Comparison of ENCODE assay signal across 26 mouse cellular contexts in the genomic region with DNA sequence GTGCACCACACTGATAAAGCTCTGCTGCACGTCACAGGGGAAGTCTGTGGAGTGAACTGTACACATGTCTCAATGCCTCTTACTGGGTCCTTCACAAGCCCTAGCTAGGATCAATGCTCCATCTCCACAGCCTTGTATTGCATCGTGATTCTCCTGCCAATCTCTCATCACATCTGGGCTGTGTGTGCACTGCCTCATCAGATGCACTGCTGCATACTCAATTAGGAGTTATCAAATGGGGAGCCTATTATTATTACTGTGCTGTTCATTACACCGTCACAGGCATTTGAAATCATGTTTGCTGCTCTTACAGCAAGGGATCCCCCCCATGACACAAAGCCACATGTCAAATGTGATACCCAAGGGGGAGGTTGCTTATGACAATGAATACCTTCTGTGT. TPM values are rescaled to one million over a fixed set of nuclear protein-coding genes. Genes with fewer than 3 reads are reported as not detected.
DNase-seq lines count a peak whose midpoint lies in the region; ATAC-seq and TF ChIP-seq lines count a peak whose summit lies in the region.
"Had no signal": no experiment of that assay in that cellular context is flagged by ENCODE, and none has a peak within 500 bp of the region (broad histone marks: within the 10 kb centered on the region; RNA-seq: fewer than 3 reads in every experiment).

No protein-coding gene starts in this region.

- DNase-seq in forebrain, postnatal 0 days = no peak
- no peak for DNase-seq in midbrain, embryonic 10.5 days (ENCODE audit: low spot score)
- DNase-seq in limb, embryonic 14.5 days (ENCODE audit: low spot score) = no peak
- no peak for DNase-seq in lung, postnatal 4 days
- DNase-seq: adrenal gland, adult 8-10 months; B cell, adult 2 months; cerebellum, adult 18-20 months; cerebellum, postnatal 14 days; gastrocnemius, adult 2 months; kidney, adult 11 months; left cerebral cortex, postnatal 4 days; liver, embryonic 13.5 days; lung, adult 2 months; lung, postnatal 14 days; right cerebral cortex, postnatal 14 days; thymus, adult 2 months had no signal

- no peaks in the 10 kb centered on the region for H3K9me3 ChIP-seq in forebrain, postnatal 0 days (ENCODE audit: low read length)
- no peaks in the 10 kb centered on the region for H3K9me3 ChIP-seq in forebrain, embryonic 15.5 days
- H3K9me3 ChIP-seq in midbrain, embryonic 13.5 days = no peaks in the 10 kb centered on the region
- no peaks in the 10 kb centered on the region for H3K9me3 ChIP-seq in midbrain, embryonic 10.5 days (replicated peaks)
- no peaks in the 10 kb centered on the region for H3K9me3 ChIP-seq in embryonic facial prominence, embryonic 13.5 days
- no peaks in the 10 kb centered on the region for H3K9me3 ChIP-seq in limb, embryonic 14.5 days (ENCODE audit: control insufficient read depth, low read length)
- H3K9me3 ChIP-seq: liver, embryonic 13.5 days; megakaryocyte, embryonic 14.5 days; midbrain, embryonic 15.5 days had no signal

- no peak overlapping the region for H3K27ac ChIP-seq in forebrain, postnatal 0 days (ENCODE audit: low read depth, low read length)
- no peak overlapping the region for H3K27ac ChIP-seq in forebrain, embryonic 15.5 days (replicated peaks)
- peak overlapping the region; percentile 51 for H3K27ac ChIP-seq in midbrain, embryonic 13.5 days
- H3K27ac ChIP-seq in midbrain, embryonic 10.5 days (replicated peaks) = no peak overlapping the region
- H3K27ac ChIP-seq in embryonic facial prominence, embryonic 13.5 days = peak overlapping the region; percentile 70
- peak overlapping the region; percentile 38; the same call in 1 of the 2 replicates for H3K27ac ChIP-seq in limb, embryonic 14.5 days (replicated peaks; ENCODE audit: low read depth, low read length)
- H3K27ac ChIP-seq: gastrocnemius, adult 2 months; kidney, postnatal 0 days; liver, embryonic 13.5 days; stomach, postnatal 0 days had no signal

- peaks cover 4% of the 10 kb centered on the region; the same call in 1 of the 2 replicates for H3K4me1 ChIP-seq in forebrain, postnatal 0 days (ENCODE audit: insufficient read depth)
- H3K4me1 ChIP-seq in forebrain, embryonic 15.5 days = peaks cover 10% of the 10 kb centered on the region; the same call in 1 of the 2 replicates
- H3K4me1 ChIP-seq in midbrain, embryonic 13.5 days (replicated peaks) = peaks cover 27% of the 10 kb centered on the region; the same call in 1 of the 2 replicates
- H3K4me1 ChIP-seq in midbrain, embryonic 10.5 days = no peaks in the 10 kb centered on the region
- H3K4me1 ChIP-seq in embryonic facial prominence, embryonic 13.5 days = peaks cover 27% of the 10 kb centered on the region
- H3K4me1 ChIP-seq in limb, embryonic 14.5 days (ENCODE audit: control insufficient read depth, insufficient read depth, low read length) = peaks cover 18% of the 10 kb centered on the region
- H3K4me1 ChIP-seq: liver, embryonic 13.5 days; megakaryocyte, embryonic 14.5 days had no signal

- peak; percentile 63 for ATAC-seq in forebrain, postnatal 0 days
- no peak for ATAC-seq in forebrain, embryonic 15.5 days (replicated peaks)
- no peak; the same call in 1 of the 2 replicates for ATAC-seq in midbrain, embryonic 13.5 days
- ATAC-seq in embryonic facial prominence, embryonic 13.5 days (ENCODE audit: insufficient number of reproducible peaks, insufficient read depth, low FRiP score, low TSS enrichment, low read depth) = no peak
- no peak for ATAC-seq in limb, embryonic 14.5 days (ENCODE audit: low FRiP score, low read depth)
- ATAC-seq: activated CD4-positive, CD25-positive, alpha-beta regulatory T cell, adult 4 months; midbrain, embryonic 15.5 days had no signal

- H3K36me3 ChIP-seq in forebrain, postnatal 0 days (ENCODE audit: insufficient read depth) = peaks cover 29% of the 10 kb centered on the region
- peaks cover 21% of the 10 kb centered on the region for H3K36me3 ChIP-seq in forebrain, embryonic 15.5 days
- H3K36me3 ChIP-seq in midbrain, embryonic 13.5 days = peaks cover 32% of the 10 kb centered on the region
- peaks cover 19% of the 10 kb centered on the region for H3K36me3 ChIP-seq in midbrain, embryonic 10.5 days
- H3K36me3 ChIP-seq in embryonic facial prominence, embryonic 13.5 days = peaks cover 12% of the 10 kb centered on the region
- H3K36me3 ChIP-seq in limb, embryonic 14.5 days (ENCODE audit: control insufficient read depth, insufficient read depth, low read length) = peaks cover 5% of the 10 kb centered on the region; the same call in 1 of the 2 replicates
- H3K36me3 ChIP-seq: liver, embryonic 13.5 days had no signal

- WGBS in forebrain, postnatal 0 days = 61% methylated on average over 3 of the region's 3 CpGs
- WGBS in forebrain, embryonic 15.5 days = 67% methylated on average over 3 of the region's 3 CpGs
- 66% methylated on average over 3 of the region's 3 CpGs for WGBS in midbrain, embryonic 13.5 days
- WGBS in midbrain, embryonic 10.5 days = 88% methylated on average over 3 of the region's 3 CpGs
- 67% methylated on average over 3 of the region's 3 CpGs for WGBS in embryonic facial prominence, embryonic 13.5 days
- WGBS in limb, embryonic 14.5 days = 74% methylated on average over 3 of the region's 3 CpGs

- H3K9ac ChIP-seq in forebrain, postnatal 0 days = no peak overlapping the region
- H3K9ac ChIP-seq in forebrain, embryonic 15.5 days (replicated peaks) = no peak overlapping the region
- no peak overlapping the region for H3K9ac ChIP-seq in midbrain, embryonic 13.5 days (replicated peaks)
- H3K9ac ChIP-seq in embryonic facial prominence, embryonic 13.5 days = no peak overlapping the region
- peak overlapping the region; percentile 4 for H3K9ac ChIP-seq in limb, embryonic 14.5 days (ENCODE audit: low read depth, low read length, severe bottlenecking)
- H3K9ac ChIP-seq: liver, embryonic 13.5 days; midbrain, embryonic 15.5 days had no signal

- no peak overlapping the region for H3K4me3 ChIP-seq in forebrain, postnatal 0 days (ENCODE audit: low read depth, low read length)
- H3K4me3 ChIP-seq in forebrain, embryonic 15.5 days = no peak overlapping the region
- no peak overlapping the region for H3K4me3 ChIP-seq in midbrain, embryonic 13.5 days (replicated peaks)
- H3K4me3 ChIP-seq in midbrain, embryonic 10.5 days = no peak overlapping the region
- no peak overlapping the region for H3K4me3 ChIP-seq in embryonic facial prominence, embryonic 13.5 days
- no peak overlapping the region for H3K4me3 ChIP-seq in limb, embryonic 14.5 days (replicated peaks; ENCODE audit: low read length)
- H3K4me3 ChIP-seq: gastrocnemius, adult 2 months; liver, embryonic 13.5 days; megakaryocyte, embryonic 14.5 days; midbrain, embryonic 15.5 days had no signal

- H3K27me3 ChIP-seq in forebrain, postnatal 0 days (ENCODE audit: insufficient read depth, low read length) = no peaks in the 10 kb centered on the region
- H3K27me3 ChIP-seq in forebrain, embryonic 15.5 days = no peaks in the 10 kb centered on the region
- H3K27me3 ChIP-seq in midbrain, embryonic 13.5 days = no peaks in the 10 kb centered on the region
- no peaks in the 10 kb centered on the region for H3K27me3 ChIP-seq in midbrain, embryonic 10.5 days (ENCODE audit: low read depth, poor library complexity, severe bottlenecking)
- H3K27me3 ChIP-seq in embryonic facial prominence, embryonic 13.5 days = no peaks in the 10 kb centered on the region
- no peaks in the 10 kb centered on the region for H3K27me3 ChIP-seq in limb, embryonic 14.5 days (ENCODE audit: control insufficient read depth, insufficient read depth, low read length)
- H3K27me3 ChIP-seq: liver, embryonic 13.5 days; midbrain, embryonic 15.5 days had no signal

- no peak for TF ChIP-seq CTCF in forebrain, postnatal 0 days (IDR thresholded peaks at IDR 0.05; ENCODE audit: low read depth)

- no peak overlapping the region for H3K4me2 ChIP-seq in forebrain, postnatal 0 days (ENCODE audit: low read depth)
- no peak overlapping the region for H3K4me2 ChIP-seq in forebrain, embryonic 15.5 days (replicated peaks)
- H3K4me2 ChIP-seq in midbrain, embryonic 13.5 days (replicated peaks) = no peak overlapping the region
- H3K4me2 ChIP-seq in embryonic facial prominence, embryonic 13.5 days = peak overlapping the region; percentile 5; the same call in 1 of the 2 replicates
- no peak overlapping the region for H3K4me2 ChIP-seq in limb, embryonic 14.5 days (replicated peaks; ENCODE audit: low read depth, low read length, severe bottlenecking)
- H3K4me2 ChIP-seq: liver, embryonic 13.5 days; midbrain, embryonic 15.5 days had no signal

- TF ChIP-seq POLR2A in limb, embryonic 14.5 days (IDR thresholded peaks at IDR 0.05; ENCODE audit: borderline replicate concordance, extremely low read depth, insufficient read depth, insufficient read length) = no peak

RNA-seq across cellular contexts. Expression of a gene that starts 18.8 kb away (rescaled TPM):
- 103 and 143 TPM in 2 replicates for total RNA-seq in forebrain, postnatal 0 days (2014; rRNA removed)
- polyA plus RNA-seq in forebrain, postnatal 0 days (2015; fragmentation: Nextera tagmentation; extraction: Ambion mirVana) = 13.8 and 21.9 TPM in 2 replicates
- 12.6 and 13.3 TPM in 2 replicates for polyA plus RNA-seq in forebrain, embryonic 15.5 days (2015; fragmentation: Nextera tagmentation; extraction: Ambion mirVana)
- 12.5 and 14.1 TPM in 2 replicates for polyA plus RNA-seq in midbrain, embryonic 13.5 days (2015; fragmentation: Nextera tagmentation; extraction: Ambion mirVana)
- polyA plus RNA-seq in midbrain, embryonic 10.5 days (2016; fragmentation: Nextera tagmentation; extraction: Ambion mirVana) = 2.2 and 3.0 TPM in 2 replicates
- polyA plus RNA-seq in embryonic facial prominence, embryonic 13.5 days (2015; fragmentation: Nextera tagmentation; extraction: Ambion mirVana) = 2.2 and 3.1 TPM in 2 replicates
- polyA plus RNA-seq in limb, embryonic 14.5 days (2012; rRNA removed) = 6.7 and 7.3 TPM in 2 replicates
- polyA plus RNA-seq in limb, embryonic 14.5 days (2014; fragmentation: Nextera tagmentation; extraction: Ambion mirVana) = 2.7 and 2.9 TPM in 2 replicates
- total RNA-seq: CH12.LX; neutrophil, adult 5-6 weeks had no signal
- polyA plus RNA-seq: activated CD4-positive, CD25-positive, alpha-beta regulatory T cell, adult 4 months had no signal

Comparison
In these comparisons a context has a peak if more than half of its experiments do, and no peak if none do; other contexts are left out.
1. H3K27ac ChIP-seq: peak in midbrain, embryonic 13.5 days (single experiment), embryonic facial prominence, embryonic 13.5 days (single experiment) and limb, embryonic 14.5 days (single experiment); none in forebrain, postnatal 0 days (single experiment), forebrain, embryonic 15.5 days (single experiment) and midbrain, embryonic 10.5 days (single experiment).